Mouse (Mus musculus): ENCODE results near the gene Wdfy1. TPM values are rescaled to one million over a fixed set of nuclear protein-coding genes. Genes with fewer than 3 reads are reported as not detected.

Gene Wdfy1
- polyA plus RNA-seq, 1 experiment from 2014 or later = 62.9 TPM

GRCm38 (mm10) chr1:79757597-79757996, 18.3 kb downstream of the Wdfy1 start:
- 83% methylated on average over 4 of the region's 4 CpGs for WGBS
- ATAC-seq (ENCODE audit: low FRiP score, low read depth) = no peak
- Histone ChIP-seq H3K27me3 (replicated peaks) (no peaks in the 10 kb centered on the region), H3K4me3 (no peak overlapping the region), H3K36me3 (no peaks in the 10 kb centered on the region), H3K9ac (no peak overlapping the region), H3K9me3 (no peaks in the 10 kb centered on the region), H3K4me2 (replicated peaks) (no peak overlapping the region), H3K27ac (no peak overlapping the region), H3K4me1 (peaks cover 31% of the 10 kb centered on the region)

- no peaks in the 10 kb centered on the region for H3K27me3 ChIP-seq (replicated peaks)
- no peaks in the 10 kb centered on the region for H3K36me3 ChIP-seq
- 56% methylated on average over 7 of the region's 7 CpGs for WGBS
- ATAC-seq (ENCODE audit: low FRiP score, low read depth) = no peak
- no peaks in the 10 kb centered on the region for H3K9me3 ChIP-seq
- H3K4me3 ChIP-seq = no peak overlapping the region
- H3K4me2 ChIP-seq (replicated peaks) = no peak overlapping the region
- no peak overlapping the region for H3K9ac ChIP-seq
- H3K27ac ChIP-seq = no peak overlapping the region
- H3K4me1 ChIP-seq = peaks cover 28% of the 10 kb centered on the region
Observed at GRCm38 (mm10) chr1:79757161-79757560, 18.8 kb downstream of the Wdfy1 start.

GRCm38 (mm10) chr1:79756417-79756816, 19.5 kb downstream of the Wdfy1 start:
- Histone ChIP-seq H3K4me2 (replicated peaks) (no peak overlapping the region), H3K9ac (no peak overlapping the region), H3K27ac (no peak overlapping the region), H3K27me3 (replicated peaks) (no peaks in the 10 kb centered on the region), H3K4me1 (peaks cover 26% of the 10 kb centered on the region), H3K4me3 (no peak overlapping the region), H3K36me3 (peaks cover 5% of the 10 kb centered on the region; the same call in 1 of the 2 replicates), H3K9me3 (no peaks in the 10 kb centered on the region)
- no peak for ATAC-seq (ENCODE audit: low FRiP score, low read depth)
- 92% methylated on average over 5 of the region's 5 CpGs for WGBS

- H3K4me2 ChIP-seq (replicated peaks) = no peak overlapping the region
- H3K36me3 ChIP-seq = peaks cover 10% of the 10 kb centered on the region; the same call in 1 of the 2 replicates
- no peak overlapping the region for H3K4me3 ChIP-seq
- H3K9me3 ChIP-seq = peaks cover 2% of the 10 kb centered on the region
- 70% methylated on average over 2 of the region's 2 CpGs for WGBS
- H3K27me3 ChIP-seq (replicated peaks) = no peaks in the 10 kb centered on the region
- ATAC-seq (ENCODE audit: low FRiP score, low read depth) = no peak
- no peak overlapping the region for H3K27ac ChIP-seq
- H3K4me1 ChIP-seq = peaks cover 22% of the 10 kb centered on the region
- no peak overlapping the region for H3K9ac ChIP-seq
Observed at GRCm38 (mm10) chr1:79755376-79755775, 20.6 kb downstream of the Wdfy1 start.

GRCm38 (mm10) chr1:79754936-79755335, 21.0 kb downstream of the Wdfy1 start:
- H3K27ac ChIP-seq = no peak overlapping the region
- 88% methylated on average over 3 of the region's 3 CpGs for WGBS

GRCm38 (mm10) chr1:79753456-79753855, 22.5 kb downstream of the Wdfy1 start:
- Histone ChIP-seq H3K9me3 (peaks cover 4% of the 10 kb centered on the region), H3K4me1 (peaks cover 6% of the 10 kb centered on the region), H3K9ac (no peak overlapping the region), H3K4me2 (replicated peaks) (no peak overlapping the region), H3K27me3 (replicated peaks) (no peaks in the 10 kb centered on the region), H3K27ac (no peak overlapping the region), H3K4me3 (no peak overlapping the region), H3K36me3 (peaks cover 11% of the 10 kb centered on the region; the same call in 1 of the 2 replicates)
- ATAC-seq (ENCODE audit: low FRiP score, low read depth) = no peak
- WGBS = 94% methylated on average over 3 of the region's 3 CpGs

More at GRCm38 (mm10) chr1:79754936-79755335, 21.0 kb downstream of the Wdfy1 start:
- Histone ChIP-seq H3K4me1 (peaks cover 19% of the 10 kb centered on the region), H3K27me3 (replicated peaks) (no peaks in the 10 kb centered on the region), H3K9ac (no peak overlapping the region), H3K9me3 (peaks cover 4% of the 10 kb centered on the region), H3K4me3 (no peak overlapping the region), H3K36me3 (peaks cover 11% of the 10 kb centered on the region; the same call in 1 of the 2 replicates), H3K4me2 (replicated peaks) (no peak overlapping the region)
- no peak for ATAC-seq (ENCODE audit: low FRiP score, low read depth)

GRCm38 (mm10) chr1:79752714-79753340, 23.1 kb downstream of the Wdfy1 start:
- Histone ChIP-seq H3K27me3 (replicated peaks) (no peaks in the 10 kb centered on the region), H3K9me3 (peaks cover 4% of the 10 kb centered on the region), H3K9ac (no peak overlapping the region), H3K27ac (no peak overlapping the region), H3K4me2 (replicated peaks) (no peak overlapping the region), H3K4me1 (peaks cover 6% of the 10 kb centered on the region), H3K4me3 (no peak overlapping the region), H3K36me3 (peaks cover 11% of the 10 kb centered on the region; the same call in 1 of the 2 replicates)
- 90% methylated on average over 4 of the region's 4 CpGs for WGBS
- no peak for ATAC-seq (ENCODE audit: low FRiP score, low read depth)

- H3K4me1 ChIP-seq = peaks cover 3% of the 10 kb centered on the region
- H3K9ac ChIP-seq = no peak overlapping the region
- H3K27ac ChIP-seq = no peak overlapping the region
- H3K4me3 ChIP-seq = no peak overlapping the region
- H3K9me3 ChIP-seq = peaks cover 4% of the 10 kb centered on the region
- H3K36me3 ChIP-seq = peaks cover 11% of the 10 kb centered on the region; the same call in 1 of the 2 replicates
- no peak overlapping the region for H3K4me2 ChIP-seq (replicated peaks)
- no peaks in the 10 kb centered on the region for H3K27me3 ChIP-seq (replicated peaks)
- 89% methylated on average over 7 of the region's 7 CpGs for WGBS
- no peak for ATAC-seq (ENCODE audit: low FRiP score, low read depth)
Observed at GRCm38 (mm10) chr1:79752015-79752695, 23.8 kb downstream of the Wdfy1 start.

GRCm38 (mm10) chr1:79751186-79751585, 24.8 kb downstream of the Wdfy1 start:
- WGBS = 78% methylated on average over 5 of the region's 5 CpGs

GRCm38 (mm10) chr1:79746056-79746455, 29.9 kb downstream of the Wdfy1 start:
- H3K27me3 ChIP-seq (replicated peaks) = no peaks in the 10 kb centered on the region
- H3K36me3 ChIP-seq = peaks cover 2% of the 10 kb centered on the region; the same call in 1 of the 2 replicates
- no peak overlapping the region for H3K9ac ChIP-seq
- ATAC-seq (ENCODE audit: low FRiP score, low read depth) = no peak
- H3K4me2 ChIP-seq (replicated peaks) = no peak overlapping the region
- H3K4me3 ChIP-seq = no peak overlapping the region
- peaks cover 4% of the 10 kb centered on the region for H3K9me3 ChIP-seq
- H3K27ac ChIP-seq = no peak overlapping the region
- H3K4me1 ChIP-seq = no peaks in the 10 kb centered on the region
- WGBS = 91% methylated on average over 4 of the region's 4 CpGs

More at GRCm38 (mm10) chr1:79751186-79751585, 24.8 kb downstream of the Wdfy1 start:
- H3K27me3 ChIP-seq (replicated peaks) = no peaks in the 10 kb centered on the region
- no peak for ATAC-seq (ENCODE audit: low FRiP score, low read depth)
- no peak overlapping the region for H3K4me2 ChIP-seq (replicated peaks)
- H3K9me3 ChIP-seq = peaks cover 4% of the 10 kb centered on the region
- no peak overlapping the region for H3K9ac ChIP-seq
- H3K4me1 ChIP-seq = no peaks in the 10 kb centered on the region
- no peak overlapping the region for H3K27ac ChIP-seq
- no peak overlapping the region for H3K4me3 ChIP-seq
- H3K36me3 ChIP-seq = peaks cover 11% of the 10 kb centered on the region; the same call in 1 of the 2 replicates

- Histone ChIP-seq H3K27me3 (replicated peaks) (no peaks in the 10 kb centered on the region), H3K4me2 (replicated peaks) (no peak overlapping the region), H3K36me3 (no peaks in the 10 kb centered on the region; the same call in 1 of the 2 replicates), H3K9ac (no peak overlapping the region), H3K4me1 (no peaks in the 10 kb centered on the region), H3K9me3 (no peaks in the 10 kb centered on the region), H3K27ac (no peak overlapping the region), H3K4me3 (no peak overlapping the region)
- 93% methylated on average over 1 of the region's 1 CpGs for WGBS
- ATAC-seq (ENCODE audit: low FRiP score, low read depth) = no peak
Observed at GRCm38 (mm10) chr1:79743385-79743784, 32.6 kb downstream of the Wdfy1 start.

- peaks cover 4% of the 10 kb centered on the region for H3K36me3 ChIP-seq
- no peak overlapping the region for H3K4me3 ChIP-seq
- no peaks in the 10 kb centered on the region for H3K27me3 ChIP-seq (replicated peaks)
- H3K4me1 ChIP-seq = no peaks in the 10 kb centered on the region
- no peak overlapping the region for H3K9ac ChIP-seq
- no peak for ATAC-seq (ENCODE audit: low FRiP score, low read depth)
- no peak overlapping the region for H3K4me2 ChIP-seq (replicated peaks)
- H3K9me3 ChIP-seq = no peaks in the 10 kb centered on the region
- 92% methylated on average over 7 of the region's 7 CpGs for WGBS
- no peak overlapping the region for H3K27ac ChIP-seq
Observed at GRCm38 (mm10) chr1:79742949-79743348, 33.0 kb downstream of the Wdfy1 start.

Data from neural tube, embryonic 12.5 days (tissue).